Mouse (Mus musculus): ENCODE results near the gene Fam49a.

Fam49a gene

DNA sequence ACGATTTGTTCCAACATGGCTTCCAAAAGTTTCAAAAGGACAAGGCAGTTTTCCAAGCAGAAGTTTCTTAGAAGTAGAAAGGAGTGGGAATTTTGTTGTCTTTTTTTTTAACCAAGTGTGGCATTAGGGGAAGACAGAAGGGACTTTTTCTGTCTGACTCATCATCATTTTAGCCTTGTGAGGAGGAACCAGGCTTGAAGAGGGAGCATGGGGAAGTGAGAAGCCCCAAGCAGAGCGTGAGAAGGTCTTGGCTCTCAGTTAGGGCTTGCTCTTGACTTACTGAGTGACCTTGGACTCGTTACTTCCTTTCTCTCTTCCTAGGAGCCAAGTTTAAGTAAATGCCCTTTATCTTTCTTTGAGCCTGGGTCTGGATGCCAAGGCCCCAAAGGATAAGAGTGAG is 8.6 kb downstream of the Fam49a start:
- no peak for DNase-seq

- no peak for DNase-seq
Observed at GRCm38 (mm10) chr12:12274115-12274514, 12.2 kb downstream of the Fam49a start.

GRCm38 (mm10) chr12:12275124-12275779 is 13.3 kb downstream of the Fam49a start:
- no peak for DNase-seq

DNA sequence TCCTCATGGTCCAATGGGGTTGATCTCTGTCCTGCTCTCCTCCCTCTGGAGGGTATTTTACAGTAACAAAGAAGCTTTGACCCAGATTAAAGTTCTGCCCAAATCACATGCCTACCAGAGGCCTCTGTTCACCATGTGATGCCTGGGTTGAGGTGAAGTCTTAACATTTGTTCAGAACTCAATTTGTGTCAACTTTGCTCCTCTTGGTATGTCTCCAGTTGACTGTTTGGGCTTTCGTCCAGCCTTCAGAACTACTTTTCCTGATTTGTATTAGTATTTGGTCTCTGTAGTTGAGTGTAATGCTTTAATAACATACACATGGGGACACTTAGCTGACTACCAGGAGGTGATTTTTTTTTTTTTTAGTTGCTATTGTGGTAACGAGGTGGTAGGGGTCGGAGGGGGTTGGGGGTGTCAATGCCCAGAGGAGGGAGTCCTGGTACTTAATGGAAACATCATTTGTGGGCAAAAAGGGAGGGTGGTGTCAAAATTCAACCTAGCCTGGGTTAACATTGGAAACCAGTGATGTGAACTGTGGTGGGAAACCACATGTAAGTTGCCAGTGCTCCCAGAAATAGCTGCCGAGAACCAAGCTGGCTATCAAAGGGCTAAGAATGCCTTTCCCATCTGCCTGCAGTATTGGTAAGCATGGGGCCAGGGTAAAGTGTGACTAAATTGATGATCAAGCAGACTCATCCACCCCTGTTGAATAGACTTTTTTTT is 16.0 kb downstream of the Fam49a start:
- DNase-seq: no peak

- DNase-seq: no peak
Observed at GRCm38 (mm10) chr12:12278464-12278872, 16.5 kb downstream of the Fam49a start.

GRCm38 (mm10) chr12:12283702-12284288 is 21.9 kb downstream of the Fam49a start:
- no peak for DNase-seq

GRCm38 (mm10) chr12:12284521-12284920 is 22.6 kb downstream of the Fam49a start:
- no peak for DNase-seq

DNA sequence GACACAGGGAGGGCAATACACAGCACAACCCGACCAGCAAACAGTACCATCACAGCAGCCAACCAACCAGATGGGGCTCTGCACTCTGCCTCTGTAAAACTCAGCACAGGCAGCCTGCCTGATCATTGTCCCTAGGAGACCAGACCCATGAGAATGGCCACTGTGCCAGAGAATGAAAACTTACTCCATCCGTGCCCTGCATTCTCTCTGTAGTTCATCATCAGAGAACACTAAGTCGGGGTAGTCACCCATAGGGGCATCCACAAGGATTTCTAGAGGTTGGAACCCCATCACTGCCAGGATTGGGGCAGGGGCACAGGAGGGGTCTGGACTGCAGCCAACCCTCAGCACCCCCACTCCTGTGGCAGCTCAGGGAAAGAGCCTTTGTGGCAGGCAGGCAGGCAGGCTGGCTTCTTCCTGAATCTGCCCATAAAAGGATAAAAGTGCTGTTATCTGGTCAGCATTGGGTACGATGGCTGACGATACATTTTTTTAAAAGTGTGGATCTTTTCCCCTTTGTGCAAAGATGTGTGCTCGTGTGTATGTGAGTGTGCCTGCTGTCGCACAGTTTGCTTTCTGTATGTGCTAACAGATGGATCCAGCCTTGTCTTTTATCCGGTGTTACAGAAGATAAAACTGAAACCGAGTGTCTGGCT is 25.3 kb downstream of the Fam49a start:
- DNase-seq: peak; percentile 21

GRCm38 (mm10) chr12:12287787-12288132 is 25.8 kb downstream of the Fam49a start:
- DNase-seq: peak; percentile 6

DNA sequence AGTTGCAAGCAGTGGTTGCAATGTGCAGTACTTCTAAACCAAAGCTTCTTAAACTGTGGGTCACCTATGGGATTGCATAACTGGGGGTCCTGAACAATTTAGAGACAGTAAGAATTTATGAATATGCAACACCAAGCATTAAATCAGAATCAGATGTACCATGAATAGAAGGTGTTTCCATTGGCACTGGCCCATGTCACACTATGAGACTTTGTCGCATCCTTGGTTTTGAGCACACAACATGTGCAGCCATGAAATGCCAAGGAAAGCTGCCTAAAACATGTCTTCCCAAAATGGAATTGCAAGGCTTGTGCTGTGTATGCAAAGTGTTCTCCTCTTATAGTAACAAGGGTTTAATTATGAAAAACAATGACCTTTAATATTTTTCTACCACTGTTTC is 26.6 kb downstream of the Fam49a start:
- no peak for DNase-seq

GRCm38 (mm10) chr12:12289636-12290035 is 27.7 kb downstream of the Fam49a start:
- peak; percentile 15 for DNase-seq

GRCm38 (mm10) chr12:12292043-12292618 is 30.2 kb downstream of the Fam49a start:
- no peak for DNase-seq

GRCm38 (mm10) chr12:12294380-12295171 is 32.6 kb downstream of the Fam49a start:
- DNase-seq: no peak

DNA sequence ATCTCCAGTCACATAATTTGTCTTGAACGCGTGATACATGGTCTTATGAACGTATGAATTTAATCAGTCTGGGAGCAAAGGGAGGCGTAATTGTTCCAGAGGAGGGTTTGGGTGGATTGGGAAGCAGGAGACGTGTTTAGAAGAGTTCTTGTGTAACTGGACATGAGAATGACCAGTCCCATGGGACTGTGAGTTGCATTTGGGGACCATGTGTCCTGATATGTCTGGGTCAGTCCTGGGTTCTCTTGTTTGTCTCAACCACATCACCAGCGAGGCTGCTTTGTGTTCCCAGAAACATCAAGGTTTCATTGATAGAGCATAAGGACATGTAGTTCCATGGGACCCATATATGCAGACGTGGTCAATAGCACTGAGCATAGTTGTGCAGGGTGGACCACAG is 36.5 kb downstream of the Fam49a start:
- DNase-seq: no peak

DNA sequence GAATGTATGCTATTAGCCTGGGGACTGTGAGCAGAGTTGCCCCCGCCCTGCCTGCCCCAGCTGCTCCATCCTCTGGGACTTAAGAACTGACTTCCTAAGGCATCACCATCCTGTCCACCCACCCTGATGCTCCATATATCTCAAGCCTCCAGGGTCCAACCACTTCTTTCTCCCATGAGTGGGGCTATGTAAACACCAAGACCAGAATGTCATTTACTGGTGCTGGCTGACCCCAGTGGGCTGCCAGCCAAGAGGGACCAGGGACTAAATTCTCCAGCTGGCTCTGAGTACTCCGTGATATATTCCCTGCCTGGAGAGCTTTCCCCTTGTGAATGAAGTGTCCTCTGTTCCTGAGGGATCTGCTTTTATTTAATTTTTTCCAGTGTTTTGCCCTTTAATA is 37.4 kb downstream of the Fam49a start:
- DNase-seq: no peak

GRCm38 (mm10) chr12:12301149-12301548 is 39.2 kb downstream of the Fam49a start:
- no peak for DNase-seq

GRCm38 (mm10) chr12:12301815-12302214 is 39.9 kb downstream of the Fam49a start:
- peak; percentile 67 for DNase-seq

GRCm38 (mm10) chr12:12306214-12306613 is 44.3 kb downstream of the Fam49a start:
- no peak for DNase-seq

- DNase-seq: no peak
Observed at GRCm38 (mm10) chr12:12306814-12307213, 44.9 kb downstream of the Fam49a start.

DNA sequence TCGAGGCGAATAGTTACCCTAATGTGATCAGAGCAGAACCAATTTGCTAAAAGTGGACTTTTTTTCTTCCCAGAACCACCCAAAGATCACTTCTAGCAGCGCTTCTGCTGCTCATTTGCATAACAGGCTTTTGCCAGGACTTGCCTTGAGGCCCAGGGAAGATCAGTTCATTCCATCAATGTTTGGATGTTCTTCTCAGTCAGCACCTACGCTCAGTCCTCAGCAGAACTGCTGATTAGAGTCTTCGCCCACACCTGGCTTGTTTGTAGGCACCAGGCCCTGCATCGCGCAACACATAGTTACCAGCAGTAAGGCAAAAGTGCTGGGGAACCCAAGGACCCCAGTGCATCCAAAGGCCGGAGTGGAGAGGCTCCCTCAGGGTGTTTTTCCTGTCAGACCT is 45.3 kb downstream of the Fam49a start:
- no peak for DNase-seq

GRCm38 (mm10) chr12:12313437-12313836 is 51.5 kb downstream of the Fam49a start:
- peak; percentile 46 for DNase-seq

DNA sequence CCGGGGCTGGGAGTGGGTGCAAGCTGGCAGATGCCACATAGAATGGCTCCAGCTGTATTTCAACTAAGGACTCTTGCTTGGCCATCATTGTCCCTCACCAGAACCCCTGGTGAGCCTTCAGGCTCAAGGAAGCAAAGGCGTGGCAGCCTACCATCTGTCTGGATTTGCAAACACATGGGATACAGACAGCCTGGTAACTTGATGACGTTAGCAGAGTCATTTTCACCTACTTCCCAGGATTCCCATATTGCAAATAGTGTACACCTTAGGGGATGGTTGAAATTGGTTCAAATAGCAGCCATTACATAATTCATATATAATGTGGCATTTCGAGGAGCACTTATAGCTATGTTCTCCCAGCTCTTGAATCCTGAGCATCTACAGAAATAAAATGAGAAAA is 52.0 kb downstream of the Fam49a start:
- DNase-seq: no peak

- DNase-seq: no peak
Observed at GRCm38 (mm10) chr12:12314326-12314725, 52.4 kb downstream of the Fam49a start.

Data from thymus, postnatal 25 days (tissue).